Mouse (Mus musculus) heart, postnatal 14 days (tissue): Measurements from ENCODE around the gene Zbtb9. TPM values are rescaled to one million over a fixed set of nuclear protein-coding genes. Genes with fewer than 3 reads are reported as not detected.

Experiments used
- microRNA-seq, 2 experiments: library from miRNA; unstranded; fragments of <30 nt; microRNA quantifications; one replicate each; pipeline ENCODE4 v1.2.0; 2021 to 2022
- total RNA-seq, 2 experiments: library from RNA; stranded (reverse); gene quantifications; 2 replicates each; pipeline ENCODE4 v1.2.3; 2021

Zbtb9 gene
- total RNA-seq, 2 experiments from 2014 or later, result 1.7 to 3.3 TPM

Small RNA genes within 50 kb of the gene (microRNA-seq; reads per million reads assigned to microRNA genes)
- 2.7 to 15.0 reads per million in 2 experiments for gene Mir3083
- gene Mir6968, result 1.9 to 5.4 reads per million in 2 experiments

Other genes starting within 250 kb of the Zbtb9 start
- gene Bnip1, start 192.1 kb upstream of the Zbtb9 start, total RNA-seq, result 10 to 100 TPM; 27.0 to 32.0 TPM
- 10 to 100 TPM; 78.9 to 80.4 TPM for gene Nkx2-5, start 128.2 kb upstream of the Zbtb9 start, total RNA-seq
- gene Kifc5b, start 56.1 kb upstream of the Zbtb9 start, total RNA-seq, result 1 to 10 TPM; 1.3 to 2.6 TPM
- gene Phf1, start 40.1 kb upstream of the Zbtb9 start, total RNA-seq, result 10 to 100 TPM in 1 of 2 experiments, 1 to 10 TPM in 1; 10.0 to 10.6 TPM
- gene Cuta, start 33.6 kb upstream of the Zbtb9 start, total RNA-seq, result 10 to 100 TPM; 91.1 to 91.8 TPM
- gene Syngap1, start 31.9 kb upstream of the Zbtb9 start, total RNA-seq, result 1 to 10 TPM; 7.3 to 7.7 TPM
- 10 to 100 TPM; 30.6 to 36.0 TPM for gene Bak1, start 55.8 kb downstream of the Zbtb9 start, total RNA-seq
- gene Itpr3, start 84.1 kb downstream of the Zbtb9 start, total RNA-seq, result 1 to 10 TPM; 7.2 to 7.7 TPM
- gene Uqcc2, start 160.7 kb downstream of the Zbtb9 start, total RNA-seq, result 100 to 1,000 TPM; 270 to 283 TPM
- gene Ip6k3, start 194.6 kb downstream of the Zbtb9 start, total RNA-seq, result 10 to 100 TPM in 1 of 2 experiments, 1 to 10 TPM in 1; 8.9 to 10.7 TPM
- 10 to 100 TPM; 27.4 to 28.6 TPM for gene Lemd2, start 231.3 kb downstream of the Zbtb9 start, total RNA-seq